Mouse (Mus musculus) forelimb bud, embryonic 11.5 days (tissue): Measurements from ENCODE around the gene Dab1.

Experiments used
- DNase-seq: peaks from one replicate; pipeline ENCODE4 v3.0.0-alpha.2; 2012; ENCODE audit warnings: low read depth, low spot score

Dab1 gene

DNA sequence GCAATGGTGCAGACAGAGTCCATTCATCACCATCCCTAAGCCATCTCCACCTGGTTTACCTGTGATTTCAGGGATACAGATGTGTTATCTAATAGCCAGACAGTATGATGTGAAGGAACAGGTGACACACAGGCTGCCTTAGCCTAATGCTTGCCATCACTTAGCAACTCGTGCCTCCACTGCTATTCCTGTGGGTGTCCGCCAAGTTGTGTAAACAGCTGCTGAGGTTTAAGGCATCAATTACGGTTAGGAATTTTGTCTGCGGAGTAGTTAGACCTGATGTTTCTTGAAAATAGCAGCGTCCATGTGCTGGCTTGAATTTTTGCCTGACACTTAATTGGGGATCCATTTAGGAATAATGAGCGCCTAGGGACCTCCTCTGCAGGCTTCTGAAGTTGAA lies 487.1 kb downstream of the Dab1 start:
- peak; percentile 9 for DNase-seq

DNA sequence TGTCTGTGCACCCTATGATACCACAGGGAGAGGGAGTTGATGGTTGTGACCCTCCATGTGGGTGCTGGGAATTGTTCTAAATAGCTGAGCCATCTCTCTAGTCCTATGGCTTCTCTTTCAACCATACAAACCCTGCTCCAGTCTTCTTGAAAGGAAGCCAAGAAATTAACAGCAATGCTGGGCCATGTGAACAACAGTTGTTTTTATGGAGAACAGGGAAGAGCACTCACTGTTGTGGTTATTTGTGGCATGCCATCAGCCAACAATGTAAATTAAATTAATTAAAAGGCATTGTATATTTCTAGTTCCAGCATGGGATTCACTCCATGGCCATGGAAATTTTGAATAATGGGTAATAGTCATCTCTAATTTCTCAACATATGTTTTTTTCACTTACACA lies 492.5 kb downstream of the Dab1 start:
- DNase-seq: no peak

DNA sequence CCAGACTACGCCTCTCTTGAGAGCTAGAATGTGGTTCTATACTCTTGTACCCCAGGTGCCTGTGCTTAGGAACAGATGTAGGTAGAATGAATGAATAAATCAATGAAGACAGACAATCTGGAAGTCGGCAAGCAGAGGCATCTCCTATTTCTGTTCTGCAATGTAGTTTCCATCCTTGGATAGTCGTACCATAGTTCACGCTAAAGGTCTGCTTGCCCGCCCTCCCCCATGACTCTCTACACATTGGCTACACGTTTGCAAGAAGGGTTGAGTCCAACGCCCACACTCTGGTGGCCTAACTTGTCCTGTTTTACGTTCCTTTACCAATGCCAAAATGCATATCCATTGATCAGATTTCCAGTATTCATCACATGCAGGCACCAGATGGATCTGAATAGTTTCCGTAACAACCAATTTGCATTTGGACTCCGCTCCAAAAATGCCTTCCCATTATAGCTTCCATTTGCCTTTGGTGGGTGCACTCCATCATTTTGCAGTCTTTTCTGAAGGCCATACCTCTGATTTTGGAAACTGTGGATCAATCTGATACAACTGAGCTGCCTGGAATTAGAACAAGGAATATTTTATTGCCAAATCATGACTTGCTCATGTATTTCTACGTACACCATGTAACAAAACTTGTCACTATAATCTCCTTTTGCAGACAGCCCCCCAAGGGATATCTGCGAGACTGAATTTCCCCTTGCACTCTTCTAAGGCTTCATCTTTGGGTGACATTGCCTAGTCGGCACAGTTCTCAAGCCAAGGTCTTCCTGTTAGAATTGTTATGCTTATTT lies 494.2 kb downstream of the Dab1 start:
- no peak for DNase-seq

GRCm38 (mm10) chr4:104114006-104114361 lies 494.8 kb downstream of the Dab1 start:
- no peak for DNase-seq

- DNase-seq: no peak
Observed at GRCm38 (mm10) chr4:104120108-104120507, 500.9 kb downstream of the Dab1 start.

- no peak for DNase-seq
Observed at GRCm38 (mm10) chr4:104121959-104122358, 502.8 kb downstream of the Dab1 start.

- DNase-seq: no peak
Observed at GRCm38 (mm10) chr4:104122364-104122763, 503.2 kb downstream of the Dab1 start.

- DNase-seq: no peak
Observed at GRCm38 (mm10) chr4:104153637-104154036, 534.5 kb downstream of the Dab1 start.

DNA sequence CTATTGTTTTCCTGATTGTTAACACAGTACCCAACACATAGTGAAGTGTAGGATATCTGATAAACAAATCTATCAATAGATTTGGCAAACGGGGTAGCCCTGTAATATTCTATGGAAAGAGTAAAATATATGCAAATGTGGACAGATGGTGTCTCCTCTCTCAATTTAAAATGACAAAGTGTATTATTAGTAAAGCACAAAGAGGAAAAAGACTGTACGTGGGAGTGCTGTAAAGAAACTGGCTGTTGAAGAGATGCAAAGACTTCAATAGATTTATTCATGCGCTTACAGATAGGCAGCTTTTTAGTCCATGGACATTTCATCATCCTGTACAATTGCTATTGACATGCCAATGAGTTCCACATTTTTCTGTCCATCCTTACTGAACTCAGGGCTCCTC lies 558.9 kb downstream of the Dab1 start:
- DNase-seq: no peak

DNA sequence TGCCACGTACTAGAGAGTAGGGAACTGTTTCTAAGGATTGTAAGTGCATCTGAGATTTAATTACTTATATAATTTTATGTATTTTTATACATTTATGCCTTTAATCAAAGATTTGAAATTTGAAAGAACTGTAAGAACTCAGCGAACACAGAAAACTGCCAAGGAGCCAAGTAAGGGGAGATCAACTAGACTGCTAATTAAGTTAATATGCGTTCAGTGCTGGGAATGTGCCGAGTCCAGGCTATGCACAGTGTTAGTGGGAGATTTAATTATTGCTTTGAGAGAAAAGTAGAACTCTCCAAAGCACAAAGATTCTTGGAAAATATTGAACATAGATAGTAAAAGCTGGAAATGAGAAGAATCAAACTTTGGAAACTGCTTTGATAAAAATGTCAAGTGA lies 567.2 kb downstream of the Dab1 start:
- no peak for DNase-seq

DNA sequence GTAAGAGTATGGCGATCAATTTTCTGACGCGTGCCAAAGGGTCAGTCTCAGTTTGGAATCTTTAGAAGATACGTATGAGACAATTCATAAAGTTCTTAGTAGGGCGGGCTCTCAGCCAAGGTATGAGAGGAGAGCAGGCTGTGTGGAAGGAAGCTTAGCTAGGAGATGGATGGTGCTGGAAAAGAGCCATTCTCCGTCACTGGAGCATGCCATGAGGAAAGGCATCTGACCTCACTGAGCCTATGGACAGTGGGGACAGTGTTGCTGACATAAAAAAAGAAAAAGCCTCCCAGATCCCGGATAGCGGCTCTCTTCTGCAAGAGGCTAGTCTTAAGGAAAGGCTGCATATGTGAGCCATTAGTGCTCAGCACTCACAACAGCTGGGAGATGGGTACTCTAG lies 579.5 kb downstream of the Dab1 start:
- no peak for DNase-seq

GRCm38 (mm10) chr4:104201686-104202085 lies 582.5 kb downstream of the Dab1 start:
- no peak for DNase-seq

- DNase-seq: no peak
Observed at GRCm38 (mm10) chr4:104204047-104204446, 584.9 kb downstream of the Dab1 start.

GRCm38 (mm10) chr4:104206639-104207038 lies 587.5 kb downstream of the Dab1 start:
- no peak for DNase-seq

- no peak for DNase-seq
Observed at GRCm38 (mm10) chr4:104209081-104209480, 589.9 kb downstream of the Dab1 start.

DNA sequence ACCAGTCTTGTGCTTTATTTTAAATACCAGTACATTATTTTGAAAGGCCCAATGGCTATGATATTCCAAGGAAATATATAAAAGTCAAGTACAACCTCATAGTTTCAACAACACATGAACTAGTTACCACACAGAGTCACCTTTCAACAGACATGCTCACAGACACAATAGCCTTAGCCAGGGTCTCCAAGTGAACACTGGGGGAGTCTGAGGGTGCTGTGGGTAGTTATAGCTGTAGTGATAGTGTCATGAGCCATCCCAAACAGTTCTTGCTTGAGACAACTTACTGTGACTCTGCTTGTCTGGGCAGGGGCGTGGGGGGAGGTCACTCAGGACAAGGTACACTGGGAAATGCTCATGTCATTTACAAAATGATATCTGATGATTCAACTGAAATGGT lies 591.6 kb downstream of the Dab1 start:
- no peak for DNase-seq

GRCm38 (mm10) chr4:104211531-104212455 lies 592.6 kb downstream of the Dab1 start:
- DNase-seq: no peak

DNA sequence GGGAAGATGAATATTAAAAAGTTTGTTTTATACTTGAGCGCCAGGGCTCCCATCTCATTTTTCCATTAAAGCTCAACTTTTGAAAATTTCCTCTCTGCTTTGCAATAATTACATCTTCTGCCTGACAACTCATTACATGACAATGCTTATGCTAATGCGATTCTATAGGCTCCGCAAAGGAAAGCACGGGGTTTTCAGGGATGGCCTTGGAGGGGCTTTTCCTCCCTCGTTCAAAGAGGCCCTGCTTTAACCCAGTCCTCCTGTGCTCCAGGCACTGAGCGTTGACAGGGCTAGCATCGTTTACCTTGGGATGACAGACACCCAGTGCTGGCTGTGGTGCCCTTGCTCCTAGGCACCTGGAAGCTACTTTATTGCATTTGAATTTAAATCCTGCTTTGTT lies 595.6 kb downstream of the Dab1 start:
- DNase-seq: no peak

GRCm38 (mm10) chr4:104217336-104217735 lies 598.2 kb downstream of the Dab1 start:
- no peak for DNase-seq

DNA sequence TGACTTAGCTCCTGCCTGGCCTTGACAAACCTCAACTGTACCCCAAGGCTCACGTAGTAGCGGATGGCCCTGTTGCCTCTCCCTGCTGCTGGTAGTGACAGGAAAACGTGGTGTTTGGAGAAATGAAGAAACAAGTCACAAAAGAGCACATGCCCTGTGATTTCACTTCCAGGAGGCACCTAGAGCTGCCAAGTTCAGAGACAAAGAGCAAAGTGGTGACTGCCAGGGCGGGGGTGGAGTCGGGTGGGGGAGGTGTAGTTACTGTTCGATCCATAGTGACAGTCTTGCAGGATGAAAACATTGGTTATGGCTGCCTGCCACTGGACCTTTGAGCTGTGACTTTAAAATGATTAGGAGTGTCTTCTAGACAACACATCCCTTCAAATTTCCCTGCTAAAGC lies 599.6 kb downstream of the Dab1 start:
- no peak for DNase-seq

DNA sequence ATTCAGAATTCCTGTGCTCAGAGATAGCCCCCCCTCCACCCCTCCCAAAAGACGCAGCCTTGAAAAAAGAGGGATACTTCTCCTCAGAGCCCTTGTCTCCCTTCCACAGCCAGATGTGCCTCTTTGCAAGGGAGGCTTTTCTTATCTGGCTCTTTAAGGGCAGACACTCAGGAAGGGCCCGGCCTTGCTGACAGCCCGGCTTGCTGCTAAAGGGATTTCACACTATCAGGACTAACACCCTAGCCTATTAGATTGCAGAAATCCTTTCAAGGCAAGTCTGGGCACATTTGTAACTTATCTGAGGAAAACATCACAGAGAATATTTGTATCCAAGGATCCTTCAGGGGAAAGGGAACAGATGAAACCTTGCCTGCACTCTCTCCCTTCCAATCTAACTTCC lies 600.9 kb downstream of the Dab1 start:
- no peak for DNase-seq

DNA sequence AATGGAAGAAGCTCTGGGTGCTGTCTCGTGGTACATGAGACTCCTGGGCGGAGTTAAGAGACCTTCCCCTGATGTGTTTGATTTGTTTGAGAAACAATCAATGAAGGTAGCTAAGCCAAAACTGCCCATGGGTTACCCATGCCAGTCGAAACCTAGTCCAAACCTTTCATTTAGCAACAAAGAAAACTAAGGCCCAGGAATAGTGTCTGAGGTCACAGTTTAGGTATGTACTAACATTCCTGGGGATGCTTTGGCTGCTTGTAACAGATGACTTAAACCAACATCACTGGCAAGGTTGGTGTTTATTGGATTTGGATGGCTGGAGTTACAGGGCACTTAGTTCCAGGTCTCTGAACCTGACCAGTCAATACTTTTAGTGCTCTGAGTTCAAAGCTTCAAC lies 610.1 kb downstream of the Dab1 start:
- DNase-seq: no peak

DNA sequence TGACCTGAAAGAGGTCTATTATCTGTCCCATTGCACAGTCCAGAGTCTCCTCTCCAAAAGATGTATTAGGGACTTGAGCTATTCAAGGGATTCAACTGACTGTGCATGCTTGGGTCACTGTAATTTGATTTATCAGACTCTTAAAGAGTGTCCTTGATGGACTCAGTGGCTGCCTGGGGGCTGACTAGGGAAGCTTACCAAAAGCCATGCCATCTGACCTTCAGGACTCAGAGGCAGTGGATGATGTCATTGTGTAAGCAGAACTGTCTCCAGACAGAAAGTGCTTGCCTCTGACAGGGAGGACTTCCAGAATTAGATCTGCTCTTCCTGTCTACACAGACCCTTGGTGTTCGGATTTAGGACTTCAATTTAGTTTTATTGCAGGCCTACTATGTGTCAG lies 627.3 kb downstream of the Dab1 start:
- DNase-seq: no peak
